Comparison of ENCODE assay signal across 23 mouse cellular contexts in genomic region chr11:98645946-98646345, GRCm38 (mm10). TPM values are rescaled to one million over a fixed set of nuclear protein-coding genes. Genes with fewer than 3 reads are reported as not detected.
"Had no signal": no experiment of that assay in that cellular context is flagged by ENCODE, and none has a peak within 500 bp of the region (broad histone marks: within the 10 kb centered on the region; RNA-seq: fewer than 3 reads in every experiment).

No protein-coding gene starts in this region.

- H3K36me3 ChIP-seq: midbrain, embryonic 10.5 days; midbrain, embryonic 12.5 days; neural tube, embryonic 13.5 days; neural tube, embryonic 15.5 days had no signal

- H3K9ac ChIP-seq: lung, embryonic 14.5 days; midbrain, embryonic 12.5 days; neural tube, embryonic 13.5 days; neural tube, embryonic 15.5 days had no signal

- H3K4me3 ChIP-seq: midbrain, embryonic 10.5 days; midbrain, embryonic 12.5 days; myocyte; neural tube, embryonic 13.5 days; neural tube, embryonic 15.5 days had no signal

- H3K4me1 ChIP-seq: midbrain, embryonic 10.5 days; midbrain, embryonic 12.5 days; neural tube, embryonic 13.5 days; neural tube, embryonic 15.5 days had no signal

- DNase-seq: lung, embryonic 14.5 days; lung, postnatal 10 days; lung, postnatal 4 days; midbrain, embryonic 14.5 days; retina, postnatal 1 day; right cerebral cortex, adult 18-20 months; right cerebral cortex, postnatal 25 days; right cerebral cortex, postnatal 4 days; spleen, adult 18-20 months; thymus, adult 18-20 months; thymus, postnatal 14 days; thymus, postnatal 36 days had no signal

- H3K27me3 ChIP-seq: midbrain, embryonic 12.5 days had no signal

- ATAC-seq: midbrain, embryonic 16.5 days had no signal

- H3K9me3 ChIP-seq: midbrain, embryonic 10.5 days; midbrain, embryonic 12.5 days; neural tube, embryonic 13.5 days; neural tube, embryonic 15.5 days had no signal

- H3K27ac ChIP-seq: midbrain, embryonic 10.5 days; midbrain, embryonic 12.5 days; neural tube, embryonic 13.5 days; neural tube, embryonic 15.5 days had no signal

- H3K4me2 ChIP-seq: lung, embryonic 14.5 days; midbrain, embryonic 12.5 days; neural tube, embryonic 13.5 days; neural tube, embryonic 15.5 days had no signal

RNA-seq across cellular contexts. Expression of gene Gsdma2, which starts 0.6 kb away (rescaled TPM):
- polyA plus RNA-seq: lung, embryonic 14.5 days; lung, embryonic 16.5 days; midbrain, embryonic 10.5 days; midbrain, embryonic 12.5 days; midbrain, embryonic 14.5 days; midbrain, embryonic 16.5 days; myocyte; stomach, embryonic 14.5 days had no signal

RNA-seq across cellular contexts. Expression of gene Gsdma, which starts 18.2 kb away (rescaled TPM):
- polyA plus RNA-seq: lung, embryonic 14.5 days; lung, embryonic 16.5 days; midbrain, embryonic 10.5 days; midbrain, embryonic 12.5 days; midbrain, embryonic 14.5 days; midbrain, embryonic 16.5 days; neural tube, embryonic 11.5 days; neural tube, embryonic 13.5 days had no signal

RNA-seq across cellular contexts. Expression of gene Gsdma3, which starts 19.8 kb away (rescaled TPM):
- polyA plus RNA-seq: lung, embryonic 14.5 days; lung, embryonic 16.5 days; midbrain, embryonic 10.5 days; midbrain, embryonic 12.5 days; midbrain, embryonic 14.5 days; midbrain, embryonic 16.5 days; myocyte; neural tube, embryonic 11.5 days; neural tube, embryonic 13.5 days; neural tube, embryonic 15.5 days; small intestine, adult 2 months; stomach, embryonic 14.5 days; stomach, embryonic 16.5 days had no signal

RNA-seq across cellular contexts. Expression of gene Gm12355, which starts 20.5 kb away (rescaled TPM):
- polyA plus RNA-seq: small intestine, adult 2 months had no signal
